ENCODE assay signal across 11 mouse cellular contexts in genomic region chr8:123989128-123989527, GRCm38 (mm10). TPM values are rescaled to one million over a fixed set of nuclear protein-coding genes. Genes with fewer than 3 reads are reported as not detected.
DNase-seq lines count a peak whose midpoint lies in the region; ATAC-seq lines count a peak whose summit lies in the region.
"Had no signal": no experiment of that assay in that cellular context is flagged by ENCODE, and none has a peak within 500 bp of the region (broad histone marks: within the 10 kb centered on the region; RNA-seq: fewer than 3 reads in every experiment).

No protein-coding gene starts in this region.

- intact Hi-C loops in heart, postnatal 14 days (cut with DNase I): no loop called here

- peak overlapping the region; percentile 62; the same call in 1 of the 2 replicates for H3K9ac ChIP-seq in liver, embryonic 11.5 days (ENCODE audit: low read depth, low read length)
- no peak overlapping the region for H3K9ac ChIP-seq in stomach, embryonic 15.5 days
- H3K9ac ChIP-seq: embryonic facial prominence, embryonic 12.5 days had no signal

- peaks cover 37% of the 10 kb centered on the region for H3K4me1 ChIP-seq in megakaryocyte, embryonic 14.5 days
- H3K4me1 ChIP-seq in liver, embryonic 11.5 days (replicated peaks; ENCODE audit: control insufficient read depth, insufficient read depth, low read length): peaks cover 32% of the 10 kb centered on the region
- H3K4me1 ChIP-seq in stomach, embryonic 15.5 days: peaks cover 9% of the 10 kb centered on the region; the same call in 1 of the 2 replicates
- H3K4me1 ChIP-seq: embryonic facial prominence, embryonic 12.5 days had no signal

- H3K4me3 ChIP-seq in megakaryocyte, embryonic 14.5 days (replicated peaks): peak overlapping the region; percentile 75
- H3K4me3 ChIP-seq in liver, embryonic 11.5 days (ENCODE audit: low read depth, low read length): peak overlapping the region; percentile 18; the same call in 1 of the 2 replicates
- no peak overlapping the region for H3K4me3 ChIP-seq in stomach, embryonic 15.5 days (replicated peaks)
- H3K4me3 ChIP-seq: embryonic facial prominence, embryonic 12.5 days had no signal

- no peak for ATAC-seq in megakaryocyte, adult 5-6 weeks (ENCODE audit: poor library complexity, severe bottlenecking)
- peak; percentile 38 for ATAC-seq in liver, embryonic 11.5 days (replicated peaks; ENCODE audit: low FRiP score)
- ATAC-seq in stomach, embryonic 15.5 days (ENCODE audit: insufficient read depth, low FRiP score, low read depth): no peak; the same call in 1 of the 2 replicates

- peaks cover 13% of the 10 kb centered on the region for H3K36me3 ChIP-seq in megakaryocyte, embryonic 14.5 days (replicated peaks; ENCODE audit: low read length)
- H3K36me3 ChIP-seq in liver, embryonic 11.5 days (ENCODE audit: control insufficient read depth, insufficient read depth, low read length): no peaks in the 10 kb centered on the region
- 0 out of 2 replicates have a peak, but pooled peaks cover 2% of the 10 kb centered on the region for H3K36me3 ChIP-seq in stomach, embryonic 15.5 days

- no peaks in the 10 kb centered on the region for H3K27me3 ChIP-seq in megakaryocyte, embryonic 14.5 days (replicated peaks)
- H3K27me3 ChIP-seq in liver, embryonic 11.5 days (replicated peaks; ENCODE audit: control insufficient read depth, insufficient read depth, low read length): no peaks in the 10 kb centered on the region
- no peaks in the 10 kb centered on the region for H3K27me3 ChIP-seq in stomach, embryonic 15.5 days (replicated peaks)
- H3K27me3 ChIP-seq: embryonic facial prominence, embryonic 12.5 days had no signal

- WGBS in liver, embryonic 11.5 days: 26% methylated on average over 7 of the region's 7 CpGs
- 39% methylated on average over 7 of the region's 7 CpGs for WGBS in stomach, embryonic 15.5 days

- peak; percentile 30 for DNase-seq in heart, adult 18-20 months
- no peak for DNase-seq in heart, postnatal 14 days
- DNase-seq in liver, embryonic 11.5 days (ENCODE audit: low spot score): no peak
- no peak for DNase-seq in ovary, postnatal 14 days (ENCODE audit: low spot score)
- no peak for DNase-seq in cerebellum, postnatal 4 days (ENCODE audit: low spot score in 2 of 2)
- DNase-seq: cerebellum, adult 9-10 months; thymus, postnatal 25 days had no signal

- peak overlapping the region; percentile 64 for H3K4me2 ChIP-seq in liver, embryonic 11.5 days
- no peak overlapping the region for H3K4me2 ChIP-seq in stomach, embryonic 15.5 days
- H3K4me2 ChIP-seq: embryonic facial prominence, embryonic 12.5 days had no signal

- H3K9me3 ChIP-seq in megakaryocyte, embryonic 14.5 days: no peaks in the 10 kb centered on the region
- H3K9me3 ChIP-seq in liver, embryonic 11.5 days (ENCODE audit: control insufficient read depth, low read length): no peaks in the 10 kb centered on the region
- no peaks in the 10 kb centered on the region for H3K9me3 ChIP-seq in stomach, embryonic 15.5 days
- H3K9me3 ChIP-seq: embryonic facial prominence, embryonic 12.5 days had no signal

- H3K27ac ChIP-seq in liver, embryonic 11.5 days (ENCODE audit: low read depth, low read length): peak overlapping the region; percentile 89
- H3K27ac ChIP-seq in stomach, embryonic 15.5 days: peak overlapping the region; percentile 76
- H3K27ac ChIP-seq: embryonic facial prominence, embryonic 12.5 days had no signal

RNA-seq across cellular contexts. Expression of gene Abcb10, which starts 6.2 kb away (rescaled TPM):
- total RNA-seq in heart, adult 18-20 months (2021): 10 to 100 TPM; 43.3 to 52.1 TPM
- 10 to 100 TPM; 44.8 to 46.5 TPM for total RNA-seq in heart, postnatal 14 days (2021)
- 1.0 and 2.7 TPM in 2 replicates for polyA plus RNA-seq in megakaryocyte, embryonic 14.5 days (2012; ENCODE audit: insufficient read depth, low replicate concordance)
- total RNA-seq in megakaryocyte, adult 5-6 weeks (2015): 5.0 and 7.5 TPM in 2 replicates
- 8.5 and 9.0 TPM in 2 replicates for total RNA-seq in megakaryocyte, adult 5-6 weeks (2017)
- polyA plus RNA-seq in liver, embryonic 11.5 days (2014; fragmentation: Nextera tagmentation; extraction: Ambion mirVana): 115 and 134 TPM in 2 replicates
- 24.9 and 30.6 TPM in 2 replicates for polyA plus RNA-seq in stomach, embryonic 15.5 days (2015; fragmentation: Nextera tagmentation; extraction: Ambion mirVana)

RNA-seq across cellular contexts. Expression of gene Taf5l, which starts 32.1 kb away (rescaled TPM):
- 10 to 100 TPM; 12.1 to 13.5 TPM for total RNA-seq in heart, adult 18-20 months (2021)
- total RNA-seq in heart, postnatal 14 days (2021): 10 to 100 TPM; 18.4 to 19.1 TPM
- 2.3 and 8.0 TPM in 2 replicates for polyA plus RNA-seq in megakaryocyte, embryonic 14.5 days (2012; ENCODE audit: insufficient read depth, low replicate concordance)
- total RNA-seq in megakaryocyte, adult 5-6 weeks (2015): 14.5 and 15.3 TPM in 2 replicates
- 14.6 and 19.6 TPM in 2 replicates for total RNA-seq in megakaryocyte, adult 5-6 weeks (2017)
- 62.5 and 67.4 TPM in 2 replicates for polyA plus RNA-seq in liver, embryonic 11.5 days (2014; fragmentation: Nextera tagmentation; extraction: Ambion mirVana)
- polyA plus RNA-seq in stomach, embryonic 15.5 days (2015; fragmentation: Nextera tagmentation; extraction: Ambion mirVana): 40.6 and 41.0 TPM in 2 replicates

RNA-seq across cellular contexts. Expression of gene Urb2, which starts 32.2 kb away (rescaled TPM):
- total RNA-seq in heart, adult 18-20 months (2021): 1 to 10 TPM; 6.7 to 7.2 TPM
- total RNA-seq in heart, postnatal 14 days (2021): 1 to 10 TPM; 6.7 to 6.9 TPM
- polyA plus RNA-seq in megakaryocyte, embryonic 14.5 days (2012; ENCODE audit: insufficient read depth, low replicate concordance): 0.37 and 0.92 TPM in 2 replicates
- 5.5 and 6.6 TPM in 2 replicates for total RNA-seq in megakaryocyte, adult 5-6 weeks (2015)
- 4.2 and 5.4 TPM in 2 replicates for total RNA-seq in megakaryocyte, adult 5-6 weeks (2017)
- 11.0 and 13.7 TPM in 2 replicates for polyA plus RNA-seq in liver, embryonic 11.5 days (2014; fragmentation: Nextera tagmentation; extraction: Ambion mirVana)
- 3.6 and 4.5 TPM in 2 replicates for polyA plus RNA-seq in stomach, embryonic 15.5 days (2015; fragmentation: Nextera tagmentation; extraction: Ambion mirVana)

RNA-seq across cellular contexts. Expression of gene Nup133, which starts 40.1 kb away (rescaled TPM):
- 10 to 100 TPM; 10.9 to 11.0 TPM for total RNA-seq in heart, adult 18-20 months (2021)
- 10 to 100 TPM; 10.3 to 12.4 TPM for total RNA-seq in heart, postnatal 14 days (2021)
- 2.9 and 8.7 TPM in 2 replicates for polyA plus RNA-seq in megakaryocyte, embryonic 14.5 days (2012; ENCODE audit: insufficient read depth, low replicate concordance)
- 10.9 and 15.0 TPM in 2 replicates for total RNA-seq in megakaryocyte, adult 5-6 weeks (2015)
- 15.3 and 17.4 TPM in 2 replicates for total RNA-seq in megakaryocyte, adult 5-6 weeks (2017)
- 47.4 and 49.3 TPM in 2 replicates for polyA plus RNA-seq in liver, embryonic 11.5 days (2014; fragmentation: Nextera tagmentation; extraction: Ambion mirVana)
- polyA plus RNA-seq in stomach, embryonic 15.5 days (2015; fragmentation: Nextera tagmentation; extraction: Ambion mirVana): 23.3 and 32.8 TPM in 2 replicates

Comparison
In these comparisons a context has a peak if more than half of its experiments do, and no peak if none do; other contexts are left out.
1. DNase-seq: peak in heart, adult 18-20 months (2 of 2); none in heart, postnatal 14 days (0 of 2), liver, embryonic 11.5 days (single experiment), ovary, postnatal 14 days (single experiment) and cerebellum, postnatal 4 days (0 of 2).
2. RNA of gene Abcb10, which starts 6.2 kb away (total RNA-seq): 43.3 to 52.1 TPM in heart, adult 18-20 months and 44.8 to 46.5 TPM in heart, postnatal 14 days; 5.0 to 9.0 TPM in megakaryocyte, adult 5-6 weeks; every median in the first group is over 4 times any median in the second.